Mouse (Mus musculus): ENCODE measurements at regions not wholly inside any gene's neighbourhood (a gene's known extent, or its start where the extent isn't known, plus 50 kb on each side); places are given as distances from the start of the nearest gene placed in this dataset.
A peak's percentile ranks its signal among the peaks of the same experiment; 100 is the strongest.

- H3K4me2 ChIP-seq = no peak overlapping the region
- H3K4me3 ChIP-seq = no peak overlapping the region
- no peak overlapping the region for H3K27ac ChIP-seq
- no peaks in the 10 kb centered on the region for H3K9me3 ChIP-seq (replicated peaks)
- no peaks in the 10 kb centered on the region for H3K4me1 ChIP-seq (replicated peaks)
- H3K36me3 ChIP-seq = no peaks in the 10 kb centered on the region
- no peak for ATAC-seq (replicated peaks; ENCODE audit: insufficient number of reproducible peaks, insufficient read depth, low FRiP score, low read depth)
- no peak overlapping the region for H3K9ac ChIP-seq
- no peaks in the 10 kb centered on the region for H3K27me3 ChIP-seq
- 74% methylated on average over 8 of the region's 8 CpGs for WGBS
Measured at GRCm38 (mm10) chr10:124320191-124321110, 1056.7 kb downstream of the Fam19a2 start.

- Histone ChIP-seq H3K9ac (no peak overlapping the region), H3K4me1 (replicated peaks) (no peaks in the 10 kb centered on the region), H3K9me3 (replicated peaks) (no peaks in the 10 kb centered on the region), H3K4me2 (no peak overlapping the region), H3K27me3 (no peaks in the 10 kb centered on the region), H3K4me3 (no peak overlapping the region), H3K36me3 (no peaks in the 10 kb centered on the region), H3K27ac (no peak overlapping the region)
- ATAC-seq (replicated peaks; ENCODE audit: insufficient number of reproducible peaks, insufficient read depth, low FRiP score, low read depth) = no peak
- 63% methylated on average over 1 of the region's 1 CpGs for WGBS
Measured at GRCm38 (mm10) chr10:124332491-124332890, 1056.8 kb downstream of the Slc16a7 start.

- no peak overlapping the region for H3K4me2 ChIP-seq
- no peak overlapping the region for H3K4me3 ChIP-seq
- no peaks in the 10 kb centered on the region for H3K9me3 ChIP-seq (replicated peaks)
- 76% methylated on average over 3 of the region's 3 CpGs for WGBS
- no peak overlapping the region for H3K27ac ChIP-seq
- H3K36me3 ChIP-seq = no peaks in the 10 kb centered on the region
- ATAC-seq (replicated peaks; ENCODE audit: insufficient number of reproducible peaks, insufficient read depth, low FRiP score, low read depth) = no peak
- no peaks in the 10 kb centered on the region for H3K4me1 ChIP-seq (replicated peaks)
- H3K9ac ChIP-seq = no peak overlapping the region
- H3K27me3 ChIP-seq = no peaks in the 10 kb centered on the region
Measured at GRCm38 (mm10) chr10:124338923-124339322, 1050.3 kb downstream of the Slc16a7 start.

- Histone ChIP-seq H3K4me2 (no peak overlapping the region), H3K36me3 (no peaks in the 10 kb centered on the region), H3K4me3 (no peak overlapping the region), H3K4me1 (replicated peaks) (no peaks in the 10 kb centered on the region), H3K27me3 (no peaks in the 10 kb centered on the region), H3K9ac (no peak overlapping the region), H3K9me3 (replicated peaks) (no peaks in the 10 kb centered on the region), H3K27ac (no peak overlapping the region; the same call in 1 of the 2 replicates)
- 17% methylated on average over 2 of the region's 2 CpGs for WGBS
- peak; percentile 62; the same call in 1 of the 2 replicates for ATAC-seq (replicated peaks; ENCODE audit: insufficient number of reproducible peaks, insufficient read depth, low FRiP score, low read depth)
Measured at GRCm38 (mm10) chr10:124349300-124349699, 1040.0 kb downstream of the Slc16a7 start.

- Histone ChIP-seq H3K4me3 (no peak overlapping the region), H3K9ac (no peak overlapping the region), H3K27ac (no peak overlapping the region), H3K36me3 (no peaks in the 10 kb centered on the region), H3K4me1 (replicated peaks) (no peaks in the 10 kb centered on the region), H3K9me3 (replicated peaks) (no peaks in the 10 kb centered on the region), H3K27me3 (no peaks in the 10 kb centered on the region), H3K4me2 (no peak overlapping the region)
- ATAC-seq (replicated peaks; ENCODE audit: insufficient number of reproducible peaks, insufficient read depth, low FRiP score, low read depth) = no peak
Measured at GRCm38 (mm10) chr10:124362795-124363194, 1026.5 kb downstream of the Slc16a7 start.

- H3K4me2 ChIP-seq = no peak overlapping the region
- H3K9ac ChIP-seq = no peak overlapping the region
- no peak overlapping the region for H3K27ac ChIP-seq
- no peaks in the 10 kb centered on the region for H3K9me3 ChIP-seq (replicated peaks)
- H3K27me3 ChIP-seq = no peaks in the 10 kb centered on the region
- no peak overlapping the region for H3K4me3 ChIP-seq
- no peaks in the 10 kb centered on the region for H3K36me3 ChIP-seq
- no peaks in the 10 kb centered on the region for H3K4me1 ChIP-seq (replicated peaks)
- WGBS = 34% methylated on average over 2 of the region's 2 CpGs
- ATAC-seq (replicated peaks; ENCODE audit: insufficient number of reproducible peaks, insufficient read depth, low FRiP score, low read depth) = no peak
Measured at GRCm38 (mm10) chr10:124370994-124371393, 1018.3 kb downstream of the Slc16a7 start.

GRCm38 (mm10) chr10:124402647-124403046, 986.6 kb downstream of the Slc16a7 start:
- no peaks in the 10 kb centered on the region for H3K9me3 ChIP-seq (replicated peaks)
- H3K27me3 ChIP-seq = no peaks in the 10 kb centered on the region
- no peak overlapping the region for H3K27ac ChIP-seq
- H3K4me2 ChIP-seq = no peak overlapping the region
- 72% methylated on average over 2 of the region's 2 CpGs for WGBS
- ATAC-seq (replicated peaks; ENCODE audit: insufficient number of reproducible peaks, insufficient read depth, low FRiP score, low read depth) = no peak
- H3K36me3 ChIP-seq = no peaks in the 10 kb centered on the region
- no peak overlapping the region for H3K4me3 ChIP-seq
- H3K9ac ChIP-seq = no peak overlapping the region
- H3K4me1 ChIP-seq (replicated peaks) = no peaks in the 10 kb centered on the region

GRCm38 (mm10) chr10:124409633-124410032, 979.6 kb downstream of the Slc16a7 start:
- WGBS = 50% methylated on average over 2 of the region's 2 CpGs
- no peaks in the 10 kb centered on the region for H3K27me3 ChIP-seq
- H3K9me3 ChIP-seq (replicated peaks) = no peaks in the 10 kb centered on the region
- no peak overlapping the region for H3K4me3 ChIP-seq
- H3K9ac ChIP-seq = no peak overlapping the region
- no peak overlapping the region for H3K4me2 ChIP-seq
- ATAC-seq (replicated peaks; ENCODE audit: insufficient number of reproducible peaks, insufficient read depth, low FRiP score, low read depth) = no peak
- no peaks in the 10 kb centered on the region for H3K36me3 ChIP-seq
- no peak overlapping the region for H3K27ac ChIP-seq
- no peaks in the 10 kb centered on the region for H3K4me1 ChIP-seq (replicated peaks)

GRCm38 (mm10) chr10:124416531-124416930, 972.7 kb downstream of the Slc16a7 start:
- no peak for ATAC-seq (replicated peaks; ENCODE audit: insufficient number of reproducible peaks, insufficient read depth, low FRiP score, low read depth)

GRCm38 (mm10) chr10:124423418-124423817, 965.8 kb downstream of the Slc16a7 start:
- Histone ChIP-seq H3K9me3 (replicated peaks) (no peaks in the 10 kb centered on the region), H3K4me1 (replicated peaks) (no peaks in the 10 kb centered on the region), H3K27me3 (no peaks in the 10 kb centered on the region), H3K4me2 (no peak overlapping the region), H3K36me3 (no peaks in the 10 kb centered on the region), H3K27ac (no peak overlapping the region), H3K9ac (no peak overlapping the region), H3K4me3 (no peak overlapping the region)
- ATAC-seq (replicated peaks; ENCODE audit: insufficient number of reproducible peaks, insufficient read depth, low FRiP score, low read depth) = no peak
- 28% methylated on average over 2 of the region's 2 CpGs for WGBS

More at GRCm38 (mm10) chr10:124416531-124416930, 972.7 kb downstream of the Slc16a7 start:
- Histone ChIP-seq H3K4me2 (no peak overlapping the region), H3K4me1 (replicated peaks) (no peaks in the 10 kb centered on the region), H3K9me3 (replicated peaks) (no peaks in the 10 kb centered on the region), H3K36me3 (no peaks in the 10 kb centered on the region), H3K27me3 (no peaks in the 10 kb centered on the region), H3K9ac (no peak overlapping the region), H3K27ac (no peak overlapping the region), H3K4me3 (no peak overlapping the region)
- WGBS = 83% methylated on average over 6 of the region's 6 CpGs

All from heart, embryonic 15.5 days (tissue).